Mouse (Mus musculus): ENCODE measurements around the gene Dgcr2. TPM values are rescaled to one million over a fixed set of nuclear protein-coding genes. Genes with fewer than 3 reads are reported as not detected.

The Dgcr2 gene
- polyA plus RNA-seq, 1 experiment = 82.4 TPM

DNA sequence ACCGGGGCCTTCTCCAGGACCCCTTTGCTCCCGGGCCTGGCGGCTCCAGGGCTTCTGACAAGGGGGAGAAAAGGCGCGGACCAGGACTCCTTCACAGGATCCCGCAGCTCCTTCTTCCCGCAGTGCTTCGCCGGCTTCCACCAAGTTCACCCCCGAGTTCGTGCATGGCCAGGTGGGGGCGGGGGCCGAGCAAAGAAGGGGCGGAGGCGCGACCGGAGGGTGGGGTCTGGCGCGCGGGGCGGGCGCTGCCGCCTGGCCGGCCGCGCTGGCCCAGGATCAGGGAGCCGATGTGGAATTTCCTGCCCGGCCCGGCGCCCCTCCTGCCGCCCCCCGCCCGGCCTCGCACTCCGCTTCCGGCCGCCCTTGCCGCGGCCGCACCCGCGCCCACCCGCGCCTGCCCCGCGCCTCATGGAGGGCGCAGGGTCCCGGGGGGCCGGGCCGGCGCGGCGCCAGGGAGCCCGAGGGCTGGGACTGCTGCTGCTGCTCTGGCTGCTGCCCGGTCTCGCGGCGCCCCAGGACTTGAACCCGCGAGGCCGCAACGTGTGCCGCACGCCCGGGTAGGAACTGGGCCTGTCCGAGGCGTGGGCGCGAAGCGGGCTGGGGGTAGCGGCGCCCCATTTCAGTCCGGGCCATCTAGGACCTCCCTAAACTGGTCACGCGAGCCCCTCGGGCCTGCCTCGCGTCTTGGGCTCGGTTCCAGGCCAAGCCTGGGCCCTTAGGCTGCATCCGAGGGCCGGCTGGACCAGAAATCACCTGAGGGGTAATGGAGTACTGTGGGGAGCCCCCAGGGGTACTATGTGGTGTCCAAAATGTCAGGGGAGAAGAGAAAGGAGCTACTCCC, 101.2 kb downstream of the Dgcr2 start, which contains the start of gene Scarf2:
Gene Scarf2 (plus strand): TSS at position 312 of the 841 bp plus-strand sequence.
- no peak for DNase-seq (ENCODE audit: low read depth, low spot score)
- 5% methylated on average over 79 of the region's 81 CpGs for whole genome bisulfite sequencing

DNA sequence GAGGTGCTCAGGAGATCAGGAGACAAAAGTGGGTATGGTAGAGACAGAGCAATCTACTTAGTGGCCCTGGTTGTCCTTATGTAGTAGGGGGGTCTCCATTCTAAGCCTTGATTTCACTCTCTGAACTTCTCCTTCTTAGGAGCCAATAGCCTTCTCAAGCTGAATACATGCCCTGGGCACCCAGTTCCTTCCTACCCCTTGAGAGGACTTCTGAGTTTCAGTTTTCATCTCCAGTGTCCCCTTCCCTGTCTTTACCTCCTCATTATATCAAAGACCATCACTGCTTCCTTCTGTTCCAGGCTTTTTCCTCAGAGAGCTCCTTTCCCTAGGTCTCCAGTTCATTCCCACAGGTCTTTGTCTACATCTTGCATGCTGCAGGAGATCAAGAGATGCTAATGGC, 101.8 kb downstream of the Dgcr2 start:
- DNase-seq (ENCODE audit: low read depth, low spot score) = no peak

DNA sequence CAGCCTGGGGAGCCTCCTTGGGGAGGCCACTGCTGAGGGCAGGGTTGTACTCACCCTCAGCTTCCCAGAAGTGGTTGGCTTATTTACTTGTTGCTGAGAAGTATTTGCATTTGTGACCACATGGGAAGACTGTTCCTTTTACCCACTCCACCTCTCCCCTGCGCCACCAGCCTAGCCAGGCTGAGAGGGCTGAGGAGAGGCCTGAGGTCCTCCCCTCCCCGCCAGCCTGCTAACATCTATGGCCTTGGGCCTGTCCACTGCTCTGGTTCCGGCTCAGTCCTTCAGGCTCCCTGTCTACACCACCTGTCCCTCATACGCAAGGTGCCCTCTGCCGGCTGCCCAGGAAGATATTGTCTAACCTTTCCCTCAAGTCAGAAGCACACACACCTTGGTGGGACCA, 102.7 kb downstream of the Dgcr2 start:
- no peak for DNase-seq (ENCODE audit: low read depth, low spot score)
- 70% methylated on average over 5 of the region's 5 CpGs for WGBS

DNA sequence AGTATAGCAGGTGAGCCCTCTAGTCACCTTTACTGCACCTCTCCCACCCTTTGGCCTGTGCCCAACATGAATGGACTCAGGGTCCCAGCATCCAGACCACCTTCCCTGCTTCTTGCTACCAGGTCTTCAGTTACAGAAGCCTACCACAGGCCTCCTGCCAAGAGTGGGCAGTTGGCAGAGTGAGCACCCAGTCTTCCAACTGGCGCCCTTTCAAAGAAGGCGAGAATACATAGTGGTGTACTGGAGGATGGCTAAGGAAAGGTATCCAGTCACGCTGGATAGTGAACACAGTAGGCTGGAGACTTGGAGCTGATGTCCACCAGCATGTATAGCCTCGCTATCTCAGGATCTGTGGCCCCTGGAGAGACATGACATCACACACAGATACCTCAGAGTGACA, 104.3 kb downstream of the Dgcr2 start:
- WGBS = 91% methylated on average over 4 of the region's 4 CpGs
- no peak for DNase-seq (ENCODE audit: low read depth, low spot score)

DNA sequence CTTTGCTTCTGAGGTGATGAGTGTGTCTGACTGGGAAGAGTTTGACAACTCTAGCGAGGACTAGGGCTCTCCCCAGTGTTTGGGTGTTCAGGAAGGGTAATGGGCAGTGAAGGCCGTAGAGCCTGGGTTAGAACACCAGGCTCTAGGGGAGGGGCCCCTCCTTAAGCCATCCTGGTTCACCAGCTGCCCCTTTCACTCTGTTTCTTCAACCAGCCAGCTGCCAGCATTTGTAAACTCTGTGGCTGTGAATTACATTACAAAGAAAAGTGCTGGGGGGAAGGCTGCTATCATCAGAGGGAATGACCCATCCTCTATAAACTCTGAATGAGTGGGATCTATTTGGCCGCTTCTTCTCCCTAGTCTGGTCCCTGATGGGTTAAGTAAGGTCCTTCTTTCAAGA, 105.6 kb downstream of the Dgcr2 start:
- WGBS = 86% methylated on average over 3 of the region's 3 CpGs

More for the DNA sequence above, 105.6 kb downstream of the Dgcr2 start:
- no peak for DNase-seq (ENCODE audit: low read depth, low spot score)

Other genes starting within 250 kb of the Dgcr2 start
- 57.1 and 86.6 TPM in 2 replicates for gene Med15, start 165.7 kb downstream of the Dgcr2 start, polyA plus RNA-seq (2012; rRNA removed)
- gene Klhl22, start 138.9 kb downstream of the Dgcr2 start, polyA plus RNA-seq (2012; rRNA removed) = 38.5 and 51.9 TPM in 2 replicates
- gene Scarf2, start 101.3 kb downstream of the Dgcr2 start, polyA plus RNA-seq (2012; rRNA removed) = 10.5 and 14.0 TPM in 2 replicates
- not detected in 2 replicates for gene B830017H08Rik, start 65.4 kb downstream of the Dgcr2 start, polyA plus RNA-seq (2012; rRNA removed)
- 8.8 and 11.0 TPM in 2 replicates for gene Car15, start 60.2 kb downstream of the Dgcr2 start, polyA plus RNA-seq (2012; rRNA removed)
- gene Gm20518, start 6.9 kb downstream of the Dgcr2 start, polyA plus RNA-seq (2012; rRNA removed) = 0.48 and 1.5 TPM in 2 replicates
- 0.05 and 0.10 TPM in 2 replicates for gene Tssk1, start 4.3 kb downstream of the Dgcr2 start, polyA plus RNA-seq (2012; rRNA removed)
- not detected in 2 replicates for gene Tssk2, start 75 bp upstream of the Dgcr2 start, polyA plus RNA-seq (2012; rRNA removed)
- gene Ess2, start 12.8 kb upstream of the Dgcr2 start, polyA plus RNA-seq (2012; rRNA removed) = 12.1 and 17.4 TPM in 2 replicates
- gene Gsc2, start 16.5 kb upstream of the Dgcr2 start, polyA plus RNA-seq (2012; rRNA removed) = not detected in 2 replicates
- 191 and 199 TPM in 2 replicates for gene Slc25a1, start 29.7 kb upstream of the Dgcr2 start, polyA plus RNA-seq (2012; rRNA removed)
- not detected in 2 replicates for gene Vpreb2, start 81.9 kb upstream of the Dgcr2 start, polyA plus RNA-seq (2012; rRNA removed)
- 81.1 and 91.8 TPM in 2 replicates for gene Dgcr6, start 154.3 kb upstream of the Dgcr2 start, polyA plus RNA-seq (2012; rRNA removed)
- 116 and 128 TPM in 2 replicates for gene Prodh, start 191.6 kb upstream of the Dgcr2 start, polyA plus RNA-seq (2012; rRNA removed)
- gene Rtn4r, start 229.1 kb upstream of the Dgcr2 start, polyA plus RNA-seq (2012; rRNA removed) = 7.1 and 8.9 TPM in 2 replicates